8 mouse cellular contexts compared by ENCODE assay signal in genomic region chr13:89334494-89334893, GRCm38 (mm10).
DNase-seq lines count a peak whose midpoint lies in the region; ATAC-seq and TF ChIP-seq lines count a peak whose summit lies in the region.
"Had no signal": no experiment of that assay in that cellular context is flagged by ENCODE, and none has a peak within 500 bp of the region (broad histone marks: within the 10 kb centered on the region; RNA-seq: fewer than 3 reads in every experiment).

No protein-coding gene starts in this region.

- H3K9me3 ChIP-seq in lung, embryonic 14.5 days (ENCODE audit: low read depth, low read length), result no peaks in the 10 kb centered on the region
- no peaks in the 10 kb centered on the region for H3K9me3 ChIP-seq in forebrain, embryonic 15.5 days
- H3K9me3 ChIP-seq in midbrain, postnatal 0 days (ENCODE audit: low read length), result no peaks in the 10 kb centered on the region
- H3K9me3 ChIP-seq: lung, embryonic 15.5 days had no signal

- H3K36me3 ChIP-seq in lung, embryonic 14.5 days (ENCODE audit: insufficient read depth), result no peaks in the 10 kb centered on the region
- H3K36me3 ChIP-seq in forebrain, embryonic 15.5 days, result no peaks in the 10 kb centered on the region
- H3K36me3 ChIP-seq in midbrain, postnatal 0 days (ENCODE audit: insufficient read depth, low read length), result no peaks in the 10 kb centered on the region
- H3K36me3 ChIP-seq: lung, embryonic 15.5 days had no signal

- ATAC-seq in lung, embryonic 14.5 days (ENCODE audit: insufficient read depth), result peak; percentile 58; the same call in 1 of the 2 replicates
- ATAC-seq in forebrain, embryonic 15.5 days (replicated peaks), result 0 out of 2 replicates have a peak, but pooled peaks have one; percentile 47
- ATAC-seq in midbrain, postnatal 0 days (ENCODE audit: low FRiP score), result no peak

- no peak overlapping the region for H3K4me2 ChIP-seq in lung, embryonic 14.5 days
- no peak overlapping the region for H3K4me2 ChIP-seq in forebrain, embryonic 15.5 days (replicated peaks)
- no peak overlapping the region for H3K4me2 ChIP-seq in midbrain, postnatal 0 days (ENCODE audit: low read depth, low read length, poor library complexity, severe bottlenecking)
- H3K4me2 ChIP-seq: lung, embryonic 15.5 days had no signal

- intact Hi-C loops in left cerebral cortex, postnatal 10 days (cut with DNase I), result loop anchor here (10.0 kb wide), 1 partner anchor 210 kb away; no protein-coding TSS in a partner anchor

- no peak overlapping the region for H3K27ac ChIP-seq in lung, embryonic 14.5 days (ENCODE audit: low read depth)
- no peak overlapping the region for H3K27ac ChIP-seq in forebrain, embryonic 15.5 days (replicated peaks)
- no peak overlapping the region for H3K27ac ChIP-seq in midbrain, postnatal 0 days (ENCODE audit: low read depth, low read length)
- H3K27ac ChIP-seq: lung, embryonic 15.5 days had no signal

- DNase-seq in lung, embryonic 14.5 days, result peak; percentile 74
- DNase-seq in lung, adult 2 months, result no peak
- DNase-seq in c-Kit-positive CD71-negative TER-119-negative erythroid progenitor cells, embryonic 14.5 days (ENCODE audit: low read depth), result peak; percentile 5
- DNase-seq in midbrain, postnatal 0 days (ENCODE audit: low spot score), result no peak
- no peak for DNase-seq in urinary bladder, postnatal 4 days (ENCODE audit: low spot score in 2 of 2)
- DNase-seq in left cerebral cortex, postnatal 10 days (ENCODE audit: extremely low spot score in 1 of 2, low spot score in 2 of 2), result no peak

- peak; percentile 66 for TF ChIP-seq CTCF in lung, embryonic 14.5 days (IDR thresholded peaks at IDR 0.05; ENCODE audit: low read depth)
- TF ChIP-seq CTCF in lung, adult 2 months (IDR thresholded peaks at IDR 0.05; ENCODE audit: insufficient read depth, low read length), result no peak
- TF ChIP-seq CTCF in midbrain, postnatal 0 days (IDR thresholded peaks at IDR 0.05), result peak; percentile 51

- H3K4me3 ChIP-seq in lung, embryonic 14.5 days (ENCODE audit: low read depth, low read length), result no peak overlapping the region
- no peak overlapping the region for H3K4me3 ChIP-seq in lung, adult 2 months (replicated peaks; ENCODE audit: extremely low read depth, low read depth, low read length)
- no peak overlapping the region for H3K4me3 ChIP-seq in forebrain, embryonic 15.5 days
- H3K4me3 ChIP-seq in midbrain, postnatal 0 days (ENCODE audit: low read depth, low read length), result no peak overlapping the region
- H3K4me3 ChIP-seq: lung, embryonic 15.5 days had no signal

- no peaks in the 10 kb centered on the region for H3K4me1 ChIP-seq in lung, embryonic 14.5 days (ENCODE audit: insufficient read depth)
- no peaks in the 10 kb centered on the region for H3K4me1 ChIP-seq in lung, adult 2 months (ENCODE audit: control insufficient read depth, insufficient read depth, low read length)
- H3K4me1 ChIP-seq in forebrain, embryonic 15.5 days, result peaks cover 12% of the 10 kb centered on the region
- H3K4me1 ChIP-seq in midbrain, postnatal 0 days (ENCODE audit: insufficient read depth, low read length), result no peaks in the 10 kb centered on the region
- H3K4me1 ChIP-seq: lung, embryonic 15.5 days had no signal

- no peak for TF ChIP-seq POLR2A in lung, adult 2 months (IDR thresholded peaks at IDR 0.05; ENCODE audit: borderline replicate concordance, extremely low read depth, low read depth, low read length)

- no peak overlapping the region for H3K9ac ChIP-seq in lung, embryonic 14.5 days
- H3K9ac ChIP-seq in forebrain, embryonic 15.5 days (replicated peaks), result no peak overlapping the region
- no peak overlapping the region for H3K9ac ChIP-seq in midbrain, postnatal 0 days (replicated peaks; ENCODE audit: low read length, poor library complexity, severe bottlenecking)
- H3K9ac ChIP-seq: lung, embryonic 15.5 days had no signal

- WGBS in lung, embryonic 14.5 days, result 32% methylated on average over 1 of the region's 1 CpGs
- 66% methylated on average over 1 of the region's 1 CpGs for WGBS in lung, adult 2 months
- 50% methylated on average over 1 of the region's 1 CpGs for WGBS in forebrain, embryonic 15.5 days
- WGBS in midbrain, postnatal 0 days, result 54% methylated on average over 1 of the region's 1 CpGs

- H3K27me3 ChIP-seq in lung, embryonic 14.5 days (ENCODE audit: insufficient read depth, low read length), result no peaks in the 10 kb centered on the region
- H3K27me3 ChIP-seq in forebrain, embryonic 15.5 days, result no peaks in the 10 kb centered on the region
- no peaks in the 10 kb centered on the region for H3K27me3 ChIP-seq in midbrain, postnatal 0 days (ENCODE audit: insufficient read depth, low read length)
- H3K27me3 ChIP-seq: lung, embryonic 15.5 days had no signal

Comparison
In these comparisons a context has a peak if more than half of its experiments do, and no peak if none do; other contexts are left out.
1. DNase-seq: peak in lung, embryonic 14.5 days (single experiment) and c-Kit-positive CD71-negative TER-119-negative erythroid progenitor cells, embryonic 14.5 days (single experiment); none in lung, adult 2 months (single experiment), midbrain, postnatal 0 days (single experiment), urinary bladder, postnatal 4 days (0 of 2) and left cerebral cortex, postnatal 10 days (0 of 2).